Mouse (Mus musculus) midbrain, embryonic 11.5 days (tissue): ENCODE measurements at regions not wholly inside any gene's neighbourhood (a gene's known extent, or its start where the extent isn't known, plus 50 kb on each side); places are given as distances from the start of the nearest gene placed in this dataset.

Experiments used
- ATAC-seq: fragments of 200-750 bp; cut with Nextera tagmentation; 2 replicates; pipeline ENCODE4 v1.8.0; 2017; ENCODE audit warnings: moderate TSS enrichment, moderate library complexity; ENCODE audit not compliant: low FRiP score
- DNase-seq: peaks from one replicate; pipeline ENCODE4 v3.0.0; 2015; ENCODE audit warnings: low spot score; ENCODE audit errors: missing footprints
- H3K27ac ChIP-seq: fragments of 300-500 bp; sonication (generic); 2 replicates; pipeline ENCODE4 v1.5.1; 2014; ENCODE audit warnings: low read depth, low read length
- H3K27me3 ChIP-seq: fragments of 300-500 bp; sonication (generic); 2 replicates; pipeline ENCODE4 v1.6.1; 2014; ENCODE audit warnings: mild to moderate bottlenecking, low read length, moderate library complexity, mixed read lengths; ENCODE audit not compliant: control insufficient read depth, insufficient read depth
- H3K36me3 ChIP-seq: fragments of 300-500 bp; sonication (generic); 2 replicates; pipeline ENCODE4 v1.6.1; 2014; ENCODE audit warnings: mild to moderate bottlenecking, low read length, moderate library complexity, mixed read lengths; ENCODE audit not compliant: control insufficient read depth, insufficient read depth
- H3K4me1 ChIP-seq: fragments of 300-500 bp; sonication (generic); 2 replicates; pipeline ENCODE4 v1.6.1; 2014; ENCODE audit warnings: low read length; ENCODE audit not compliant: control insufficient read depth, insufficient read depth
- H3K4me2 ChIP-seq: fragments of 300-500 bp; sonication (generic); 2 replicates; pipeline ENCODE4 v1.6.1; 2014; ENCODE audit warnings: mild to moderate bottlenecking, moderate library complexity
- H3K4me3 ChIP-seq: fragments of 300-500 bp; sonication (generic); 2 replicates; pipeline ENCODE4 v1.5.1; 2014; ENCODE audit warnings: low read depth, low read length
- H3K9ac ChIP-seq: fragments of 300-500 bp; sonication (generic); 2 replicates; pipeline ENCODE4 v1.6.1; 2014; ENCODE audit warnings: low read length
- H3K9me3 ChIP-seq: fragments of 300-500 bp; sonication (generic); 2 replicates; pipeline ENCODE4 v1.6.1; 2016; ENCODE audit warnings: low read length; ENCODE audit not compliant: control insufficient read depth
- WGBS: fragments of 180-500 bp; shearing (Covaris S2); extraction: QIAGEN DNeasy Blood & Tissue Kit; methylation state at CpG from one replicate; pipeline ENCODE4 v1.1.7; 2014; 5-methylcytosine and 5-hydroxymethylcytosine counted together

DNA sequence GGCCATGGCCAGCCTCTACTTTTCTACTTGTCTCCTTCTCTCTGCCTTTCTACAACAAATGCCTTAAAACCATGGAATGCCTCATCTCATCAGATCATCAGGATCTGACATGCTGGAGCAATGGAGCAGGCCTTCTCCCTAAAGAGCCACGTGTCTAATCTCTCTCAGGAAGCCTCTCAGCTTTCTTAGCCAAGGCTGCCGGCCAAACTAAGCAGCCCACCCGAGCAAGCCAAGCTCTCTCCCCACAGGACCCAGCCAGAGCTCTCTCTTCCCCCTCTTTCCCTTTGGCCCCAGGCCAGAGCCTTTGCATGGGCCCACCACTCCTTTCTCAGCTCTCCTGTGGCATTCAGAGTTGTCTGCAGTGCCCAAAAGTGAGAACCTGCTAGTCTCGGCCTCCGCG lies 1034.0 kb downstream of the Pcdh7 start:
- Histone ChIP-seq H3K9me3 (no peaks in the 10 kb centered on the region), H3K4me2 (no peak overlapping the region), H3K4me1 (peaks cover 2% of the 10 kb centered on the region; the same call in 1 of the 2 replicates), H3K27ac (no peak overlapping the region), H3K27me3 (no peaks in the 10 kb centered on the region), H3K36me3 (no peaks in the 10 kb centered on the region), H3K4me3 (no peak overlapping the region), H3K9ac (no peak overlapping the region)
- ATAC-seq (no peak), DNase-seq (no peak)
- WGBS = 84% methylated on average over 6 of the region's 6 CpGs
